Mouse (Mus musculus) left cerebral cortex, adult 8-10 months (tissue): ENCODE data around the gene Crtac1. TPM values are rescaled to one million over a fixed set of nuclear protein-coding genes. Genes with fewer than 3 reads are reported as not detected.

Experiments used
- DNase-seq, 2 experiments: peaks; one replicate each; pipeline ENCODE4 v3.0.0; 2022; ENCODE audit warnings: low spot score in 2 of 2
- total RNA-seq, 4 experiments: library from RNA; stranded (reverse); gene quantifications; 2 replicates each; pipeline ENCODE4 v1.2.4; 2022

Crtac1 gene
- total RNA-seq, 4 experiments from 2014 or later, result 52.0 to 64.1 (median 55.9) TPM

DNA sequence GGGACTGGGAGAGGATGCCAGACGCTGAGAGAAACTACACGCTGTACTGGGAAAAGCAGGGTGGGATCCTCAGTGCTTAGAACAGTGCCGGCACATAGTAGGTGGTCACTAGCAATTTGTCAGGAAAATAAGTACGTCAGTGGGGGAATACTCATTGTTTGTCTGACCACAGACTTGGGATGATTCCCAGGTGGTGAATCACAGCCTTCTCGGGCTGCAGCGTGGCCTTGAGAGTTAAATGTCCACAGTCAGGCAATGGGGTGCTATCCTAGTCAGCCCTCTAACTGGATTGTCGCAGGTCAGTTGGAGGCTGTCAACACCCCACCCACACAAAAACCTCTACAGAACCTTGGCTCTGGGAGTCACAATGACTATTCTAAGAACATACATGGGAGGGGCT is 100.1 kb downstream of the Crtac1 start:
- DNase-seq, result no peak

DNA sequence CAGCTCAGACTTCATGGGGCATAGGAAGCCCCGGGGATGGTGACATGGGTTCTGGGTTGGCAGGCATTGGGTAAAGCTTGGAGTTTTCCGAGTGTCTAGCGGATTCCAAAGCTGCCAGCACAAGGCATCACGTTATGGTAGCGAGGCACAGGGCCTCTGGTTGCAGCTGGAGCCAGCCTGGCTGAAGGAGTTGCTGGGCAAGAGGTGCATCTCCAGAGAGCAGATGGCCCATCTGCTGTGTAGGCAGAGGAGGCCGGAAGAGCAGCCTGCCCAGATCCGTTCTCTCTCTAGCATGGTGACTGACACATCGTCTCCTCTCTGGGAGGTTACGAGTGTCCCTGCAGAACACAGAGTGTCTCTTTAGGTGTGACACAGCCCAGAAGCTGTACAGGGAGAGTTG is 103.4 kb downstream of the Crtac1 start:
- DNase-seq, result no peak

DNA sequence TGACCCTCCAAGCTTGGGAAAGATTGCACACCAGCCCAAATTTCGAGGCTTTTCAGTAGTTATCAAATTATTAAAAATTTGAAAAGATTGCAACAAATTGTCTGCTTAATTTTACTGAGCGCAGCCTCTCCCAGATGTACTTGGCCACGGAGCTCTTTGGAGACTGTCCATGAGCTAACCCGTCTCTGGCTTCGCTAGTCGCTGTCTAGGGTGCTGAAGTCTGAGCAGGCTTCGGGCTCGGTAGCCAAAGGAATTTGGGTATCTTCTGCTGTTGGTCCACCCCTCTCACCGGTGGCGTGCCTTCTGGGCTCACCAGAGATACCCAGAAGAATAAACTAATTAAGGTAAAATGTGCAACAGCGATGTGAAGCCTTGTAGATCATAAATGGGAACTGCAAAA is 105.7 kb downstream of the Crtac1 start:
- DNase-seq, result no peak

GRCm38 (mm10) chr19:42322357-42323090 is 109.1 kb downstream of the Crtac1 start:
- DNase-seq, result no peak

- no peak for DNase-seq
Measured at GRCm38 (mm10) chr19:42321936-42322335, 109.6 kb downstream of the Crtac1 start.

GRCm38 (mm10) chr19:42317648-42318425 is 113.7 kb downstream of the Crtac1 start:
- DNase-seq, result peak in 1 of 2 experiments; percentile 71

DNA sequence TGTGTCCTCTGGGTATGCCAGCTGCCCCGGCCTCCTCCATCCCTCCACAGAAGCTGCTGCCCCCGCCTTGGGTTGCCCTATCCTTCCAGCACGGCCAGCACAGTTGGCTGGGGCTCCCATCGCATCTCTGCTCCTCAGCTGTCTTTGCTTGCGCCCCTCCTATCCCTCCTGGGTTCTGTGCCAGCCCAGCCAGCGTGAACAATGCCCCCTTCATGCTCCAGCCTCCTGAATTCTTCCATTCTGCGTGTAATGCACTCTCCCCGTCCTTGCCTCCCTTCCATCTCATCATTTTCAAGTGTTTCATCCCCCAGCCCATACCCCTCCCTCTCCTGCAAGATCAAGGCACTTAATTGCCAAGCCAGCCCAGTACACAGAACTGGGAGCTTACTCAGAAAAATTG is 114.6 kb downstream of the Crtac1 start:
- peak in 1 of 2 experiments; percentile 53 for DNase-seq

- DNase-seq, result peak in 1 of 2 experiments; percentile 40
Measured at GRCm38 (mm10) chr19:42316525-42316924, 115.1 kb downstream of the Crtac1 start.

DNA sequence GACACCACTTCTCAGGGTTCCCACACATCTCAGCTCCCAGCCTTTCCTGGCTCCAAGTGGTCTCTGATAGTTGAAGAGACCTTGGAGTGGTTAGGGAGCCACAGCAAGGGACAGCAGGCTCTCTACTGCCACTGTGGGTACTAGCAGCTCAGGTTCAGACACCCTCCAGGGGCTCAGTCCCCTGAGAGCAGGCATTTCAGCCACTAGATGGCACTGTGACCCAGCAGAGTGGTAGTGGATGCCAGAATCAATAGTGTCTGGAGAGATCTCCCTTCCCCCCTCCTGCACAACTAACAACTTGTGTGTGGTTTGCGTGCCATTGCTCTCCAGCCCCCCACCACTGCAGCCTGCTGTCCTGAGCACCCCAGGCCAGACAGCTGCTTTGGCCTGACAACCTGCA is 115.7 kb downstream of the Crtac1 start:
- peak; percentile 74 to 90 for DNase-seq

DNA sequence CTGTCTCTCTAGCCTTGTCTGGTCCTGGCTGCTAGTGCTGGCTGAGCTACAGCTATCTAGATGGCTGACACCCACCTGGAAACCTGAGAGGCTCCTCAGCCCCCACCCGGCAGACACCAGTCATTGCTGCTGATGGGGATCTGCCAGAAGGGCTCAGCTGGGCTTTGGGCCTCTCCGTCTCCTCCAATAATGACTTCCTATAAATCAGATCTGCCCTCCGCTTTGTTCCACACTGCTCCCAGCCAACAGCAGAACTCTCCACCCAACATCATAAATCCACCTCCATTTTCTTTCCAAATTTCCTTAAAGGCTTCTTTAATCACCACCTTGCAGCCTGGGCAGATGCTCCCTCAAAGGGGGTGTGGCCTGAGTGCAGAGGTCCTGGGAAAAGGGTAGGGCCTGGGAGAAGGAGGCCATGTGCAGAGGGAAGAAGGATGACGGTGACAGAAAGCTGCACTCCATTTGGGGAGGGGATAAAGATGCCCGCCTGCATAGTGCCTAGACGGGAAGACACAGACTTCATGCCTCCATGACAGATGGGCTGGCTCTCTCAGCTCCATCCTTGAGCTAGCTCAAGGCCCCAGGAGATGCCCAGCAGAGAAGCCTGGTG is 116.4 kb downstream of the Crtac1 start:
- no peak for DNase-seq

GRCm38 (mm10) chr19:42312191-42312590 is 119.4 kb downstream of the Crtac1 start:
- no peak for DNase-seq

- no peak for DNase-seq
Measured at GRCm38 (mm10) chr19:42311332-42311731, 120.3 kb downstream of the Crtac1 start.

- DNase-seq, result no peak
Measured at GRCm38 (mm10) chr19:42308931-42309330, 122.7 kb downstream of the Crtac1 start.

DNA sequence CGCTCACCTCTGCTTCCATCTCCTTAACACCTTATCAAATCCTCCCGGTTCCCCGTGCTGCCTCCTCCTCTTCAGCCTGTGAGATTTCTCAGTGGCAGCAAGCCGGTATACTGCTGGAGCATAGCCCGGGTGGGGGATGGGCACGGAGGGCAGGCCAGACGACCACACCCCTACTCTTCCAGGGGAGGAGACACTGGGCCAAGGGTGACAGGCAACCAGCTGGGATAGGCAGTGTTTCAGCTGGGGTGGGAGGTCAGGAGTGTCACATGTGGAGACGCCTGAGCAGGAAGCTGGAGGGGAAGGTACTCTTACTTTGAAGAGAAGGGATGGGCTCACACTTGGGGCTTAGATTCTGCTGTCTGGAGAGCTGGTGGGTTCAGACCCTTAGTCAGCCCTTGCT is 124.6 kb downstream of the Crtac1 start:
- no peak for DNase-seq

DNA sequence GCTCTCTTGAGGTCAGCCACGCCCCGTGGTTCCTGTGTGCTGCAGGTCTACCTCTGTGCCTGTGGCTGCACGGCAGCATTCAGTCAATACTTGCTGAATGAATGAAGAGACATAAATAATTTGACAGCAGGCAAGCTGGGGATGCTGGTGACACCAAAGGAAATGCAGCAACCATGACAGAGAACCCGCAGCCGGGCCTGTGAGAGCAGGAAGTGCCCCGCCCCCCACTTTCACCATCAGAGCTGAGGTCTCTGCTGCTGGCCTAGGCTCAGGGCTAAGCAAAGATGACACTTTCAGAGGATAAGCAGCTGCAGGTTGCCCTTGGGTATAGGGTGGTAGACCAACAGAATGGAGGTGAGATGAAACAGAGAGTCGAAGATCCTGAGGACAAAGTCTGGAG is 125.4 kb downstream of the Crtac1 start:
- no peak for DNase-seq

DNA sequence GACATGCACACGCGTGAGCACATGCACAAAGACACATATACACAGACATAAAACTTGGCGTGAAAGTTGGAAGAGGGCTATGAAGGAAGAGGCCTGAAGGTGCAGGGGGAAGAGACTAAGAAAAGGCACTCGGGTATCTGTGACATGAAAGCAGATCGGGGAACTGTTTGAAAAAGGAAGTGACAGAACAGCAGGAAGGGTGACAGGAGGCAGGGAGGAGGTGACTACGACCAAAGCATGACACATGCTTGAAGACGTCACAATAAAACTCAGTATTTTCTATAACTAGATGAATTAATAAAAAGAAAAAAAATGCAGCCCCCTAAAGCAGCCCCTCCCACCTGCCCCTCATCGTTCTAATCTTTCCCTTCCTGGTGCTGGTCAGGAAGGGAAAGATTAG is 125.8 kb downstream of the Crtac1 start:
- DNase-seq, result no peak

DNA sequence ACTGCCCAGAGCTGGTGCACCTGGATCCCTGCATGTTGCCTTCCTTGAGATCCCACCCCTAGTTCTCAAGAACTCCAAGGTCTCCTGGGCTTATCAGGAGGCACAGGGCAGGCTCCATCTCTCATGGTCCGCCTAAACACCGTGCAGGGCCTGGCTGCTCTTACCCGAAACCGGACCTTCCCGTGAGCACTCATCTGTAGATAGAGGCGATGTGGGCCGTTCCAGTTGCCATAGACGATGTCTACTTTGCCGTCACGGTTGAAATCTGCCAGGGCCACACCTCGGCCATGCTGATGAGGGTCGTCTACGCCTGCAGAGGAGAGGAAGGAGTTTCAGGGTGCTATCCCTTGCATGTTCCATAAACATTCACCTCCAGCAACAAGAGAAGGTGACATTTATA is 127.1 kb downstream of the Crtac1 start:
- no peak for DNase-seq

DNA sequence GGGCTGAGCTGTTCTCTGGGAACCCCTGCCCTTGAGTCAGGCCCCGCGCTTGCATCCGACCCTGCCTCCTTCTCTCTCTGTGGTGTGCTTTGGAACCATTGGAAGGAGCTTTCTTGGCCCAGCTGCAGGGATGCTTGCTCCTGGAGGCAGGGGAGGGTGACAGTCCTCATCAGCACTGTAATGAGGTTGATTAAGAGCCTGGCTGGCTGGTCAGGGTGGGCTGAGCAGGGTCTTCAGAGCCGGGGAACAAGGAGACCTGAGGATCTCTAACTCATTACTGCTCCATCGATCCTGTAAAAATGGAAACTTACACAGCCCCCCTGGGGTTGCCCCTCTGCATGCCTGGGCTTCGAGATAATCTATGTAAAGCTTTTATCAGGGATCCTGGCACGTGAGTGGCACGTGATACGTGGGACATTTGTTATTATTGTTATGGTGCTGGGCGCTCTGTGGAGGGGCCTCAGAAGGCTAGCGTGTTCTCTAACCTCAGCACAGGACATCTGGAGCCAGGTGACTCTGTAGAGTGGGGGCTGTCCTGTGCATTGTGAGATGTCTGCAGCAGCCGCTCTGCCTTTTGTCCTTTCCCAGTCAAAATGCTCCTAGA is 128.3 kb downstream of the Crtac1 start:
- no peak for DNase-seq

GRCm38 (mm10) chr19:42293216-42293615 is 138.4 kb downstream of the Crtac1 start:
- no peak for DNase-seq

DNA sequence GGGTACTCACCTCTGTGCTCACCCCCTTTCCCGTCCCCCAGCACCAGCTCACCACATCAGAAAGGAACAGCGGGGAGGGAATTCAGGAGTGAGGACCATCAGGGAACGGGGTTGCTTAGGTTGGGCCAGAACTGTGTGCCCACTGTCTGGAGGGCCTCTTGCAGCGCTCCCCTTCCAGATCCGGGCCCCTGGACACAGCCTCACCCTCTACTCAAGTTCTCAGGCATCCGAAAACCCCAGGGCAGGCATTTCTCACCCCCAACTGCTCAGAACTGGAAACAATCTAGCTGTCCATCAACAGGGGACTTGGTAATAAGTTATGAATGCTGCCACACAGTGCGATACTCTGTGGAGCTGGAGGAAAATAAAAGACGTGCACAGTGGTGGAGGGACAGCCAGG is 139.5 kb downstream of the Crtac1 start:
- DNase-seq, result no peak

DNA sequence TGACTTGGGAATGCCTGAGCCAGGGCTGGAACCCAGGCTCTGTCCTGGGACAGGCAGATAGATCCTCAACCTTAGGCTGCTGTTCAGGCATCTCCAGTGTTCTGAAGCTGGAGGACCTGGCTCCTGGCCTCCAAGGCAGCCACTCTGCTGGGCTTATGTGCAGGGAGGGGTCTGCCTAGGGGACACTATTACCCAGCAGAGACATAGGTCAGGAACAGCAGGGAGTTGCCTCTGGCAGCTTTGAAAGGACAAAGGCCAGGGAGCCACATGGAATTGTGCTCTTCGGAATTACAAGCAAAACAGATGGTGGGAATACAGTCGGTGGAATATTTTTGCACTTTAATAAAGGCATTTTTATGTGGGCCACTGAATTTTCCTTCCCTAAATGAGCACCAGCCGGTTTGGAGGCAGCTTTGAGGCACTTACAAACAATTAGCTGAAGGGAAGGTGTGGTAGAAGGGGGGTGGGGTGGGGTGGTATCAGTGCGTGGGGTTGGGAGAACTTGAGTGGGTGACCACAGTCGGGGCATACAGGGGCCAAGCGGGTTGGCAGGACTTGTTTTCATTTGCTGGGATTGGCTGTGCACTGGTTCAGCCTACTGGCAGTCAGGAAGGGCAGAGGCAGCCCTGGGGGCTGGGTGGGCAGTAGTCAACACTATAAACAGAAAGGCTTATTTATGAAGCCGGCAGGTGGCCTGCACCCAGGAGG is 140.5 kb downstream of the Crtac1 start:
- DNase-seq, result peak in 1 of 2 experiments; percentile 51
